Mouse (Mus musculus) heart, embryonic 13.5 days (tissue): ENCODE results near the gene Ttc28. TPM values are rescaled to one million over a fixed set of nuclear protein-coding genes. Genes with fewer than 3 reads are reported as not detected.
"Not testable (repeated sequence)": the region's sequence is repeated elsewhere in the genome, so short reads cannot be mapped to it uniquely, and the experiment has no call there.

Experiments used
- ATAC-seq: fragments of 200-750 bp; cut with Nextera tagmentation; 2 replicates; pipeline ENCODE4 v1.8.0; 2017; ENCODE audit warnings: moderate TSS enrichment; ENCODE audit not compliant: insufficient number of reproducible peaks, low FRiP score, low TSS enrichment; ENCODE audit errors: extremely low read depth
- H3K27ac ChIP-seq: fragments of 300-500 bp; sonication (generic); replicated peaks from 2 replicates; pipeline ENCODE4 v1.5.1; 2015; ENCODE audit warnings: moderate library complexity, mild to moderate bottlenecking, inconsistent platforms
- H3K27me3 ChIP-seq: fragments of 300-500 bp; sonication (generic); replicated peaks from 2 replicates; pipeline ENCODE4 v1.6.1; 2015; ENCODE audit warnings: mild to moderate bottlenecking, inconsistent platforms
- H3K36me3 ChIP-seq: fragments of 300-500 bp; sonication (generic); 2 replicates; pipeline ENCODE4 v1.6.1; 2015; ENCODE audit warnings: mild to moderate bottlenecking, inconsistent platforms
- H3K4me1 ChIP-seq: fragments of 300-500 bp; sonication (generic); 2 replicates; pipeline ENCODE4 v1.6.1; 2015; ENCODE audit warnings: inconsistent platforms
- H3K4me2 ChIP-seq: fragments of 300-500 bp; sonication (generic); 2 replicates; pipeline ENCODE4 v1.6.1; 2015; ENCODE audit warnings: inconsistent platforms, mild to moderate bottlenecking, moderate library complexity
- H3K4me3 ChIP-seq: fragments of 300-500 bp; sonication (generic); 2 replicates; pipeline ENCODE4 v1.5.1; 2015; ENCODE audit warnings: moderate library complexity, mild to moderate bottlenecking, inconsistent platforms
- H3K9ac ChIP-seq: fragments of 300-500 bp; sonication (generic); 2 replicates; pipeline ENCODE4 v1.6.1; 2015; ENCODE audit warnings: inconsistent platforms, mild to moderate bottlenecking, moderate library complexity
- H3K9me3 ChIP-seq: fragments of 300-500 bp; sonication (generic); 2 replicates; pipeline ENCODE4 v1.6.1; 2016; ENCODE audit warnings: inconsistent platforms
- WGBS: fragments of 180-500 bp; shearing (Covaris S2); methylation state at CpG from one replicate; pipeline ENCODE4 v1.1.7; 2015; ENCODE audit warnings: mixed read lengths; 5-methylcytosine and 5-hydroxymethylcytosine counted together
- polyA plus RNA-seq: library from polyadenylated mRNA; unstranded; fragments of >200 nt; fragmentation: Nextera tagmentation; extraction: Ambion mirVana; gene quantifications from 2 replicates; pipeline ENCODE4 v1.2.1, GENCODE M21; 2015

Ttc28 gene
- polyA plus RNA-seq, result 5.7 and 7.6 TPM in 2 replicates

GRCm38 (mm10) chr5:110879584-110880374 lies at the start of gene Ttc28:
TSS of gene Ttc28 (plus strand) at chr5:110879803.
- peak; percentile 75 for ATAC-seq
- under 1% methylated on average over 96 of the region's 101 CpGs for WGBS
- H3K9ac ChIP-seq, result peak within 1 kb of the TSS; percentile 95
- H3K36me3 ChIP-seq, result peaks cover 14% of the 10 kb centered on the region
- peaks cover 16% of the 10 kb centered on the region for H3K4me1 ChIP-seq
- no peaks in the 10 kb centered on the region for H3K27me3 ChIP-seq
- H3K27ac ChIP-seq, result peak within 1 kb of the TSS; percentile 62
- no peaks in the 10 kb centered on the region for H3K9me3 ChIP-seq
- H3K4me2 ChIP-seq, result peak within 1 kb of the TSS; percentile 83
- peak within 1 kb of the TSS; percentile 82 for H3K4me3 ChIP-seq

- WGBS, result 85% methylated on average over 5 of the region's 5 CpGs
- Histone ChIP-seq H3K9me3 (no peaks in the 10 kb centered on the region), H3K9ac (no peak overlapping the region), H3K4me2 (no peak overlapping the region), H3K27ac (no peak overlapping the region), H3K36me3 (peaks cover 36% of the 10 kb centered on the region), H3K4me1 (peaks cover 10% of the 10 kb centered on the region), H3K27me3 (no peaks in the 10 kb centered on the region), H3K4me3 (no peak overlapping the region)
- ATAC-seq, result no peak
Observed at GRCm38 (mm10) chr5:110831036-110831720, 48.4 kb upstream of the Ttc28 start.

GRCm38 (mm10) chr5:110835959-110836358 lies 43.6 kb upstream of the Ttc28 start:
- H3K27me3 ChIP-seq, result no peaks in the 10 kb centered on the region
- peak overlapping the region; percentile 60 for H3K4me2 ChIP-seq
- H3K27ac ChIP-seq, result peak overlapping the region; percentile 57
- 0 out of 2 replicates have a peak, but pooled peaks have one; percentile 5 for ATAC-seq
- peak overlapping the region; percentile 35 for H3K4me3 ChIP-seq
- peaks cover 21% of the 10 kb centered on the region for H3K36me3 ChIP-seq
- WGBS, result 3% methylated on average over 3 of the region's 3 CpGs
- H3K4me1 ChIP-seq, result peaks cover 32% of the 10 kb centered on the region
- H3K9me3 ChIP-seq, result no peaks in the 10 kb centered on the region
- H3K9ac ChIP-seq, result peak overlapping the region; percentile 62; the same call in 1 of the 2 replicates

GRCm38 (mm10) chr5:110838016-110838415 lies 41.6 kb upstream of the Ttc28 start:
- WGBS, result 76% methylated on average over 5 of the region's 5 CpGs
- ATAC-seq, H3K27me3 ChIP-seq, H3K9me3 ChIP-seq: not testable (repeated sequence)
- Histone ChIP-seq H3K36me3 (peaks cover 26% of the 10 kb centered on the region), H3K4me2 (peak overlapping the region; percentile 84), H3K27ac (peak overlapping the region; percentile 92; the same call in 1 of the 2 replicates), H3K9ac (0 out of 2 replicates have a peak overlapping the region, but pooled peaks have one; percentile 33), H3K4me3 (peak overlapping the region; percentile 87), H3K4me1 (peaks cover 37% of the 10 kb centered on the region)

- no peaks in the 10 kb centered on the region for H3K27me3 ChIP-seq
- H3K4me3 ChIP-seq, result peak overlapping the region; percentile 87
- H3K4me2 ChIP-seq, result peak overlapping the region; percentile 84
- H3K9me3 ChIP-seq, result no peaks in the 10 kb centered on the region
- H3K9ac ChIP-seq, result peak overlapping the region; percentile 91
- WGBS, result 4% methylated on average over 28 of the region's 28 CpGs
- H3K4me1 ChIP-seq, result peaks cover 37% of the 10 kb centered on the region
- peaks cover 30% of the 10 kb centered on the region for H3K36me3 ChIP-seq
- H3K27ac ChIP-seq, result peak overlapping the region; percentile 92
- peak; percentile 44; the same call in 1 of the 2 replicates for ATAC-seq
Observed at GRCm38 (mm10) chr5:110839038-110839677, 40.4 kb upstream of the Ttc28 start.

GRCm38 (mm10) chr5:110839678-110840365 lies 39.8 kb upstream of the Ttc28 start, which contains the start of the genes Hscb and Chek2:
TSS of gene Hscb (minus strand) at chr5:110839777.
TSS of gene Chek2 (plus strand) at chr5:110839979.
- Histone ChIP-seq H3K4me1 (peaks cover 37% of the 10 kb centered on the region), H3K4me2 (peak within 1 kb of the TSS; percentile 84), H3K9me3 (no peaks in the 10 kb centered on the region), H3K9ac (peak within 1 kb of the TSS; percentile 91), H3K27me3 (no peaks in the 10 kb centered on the region), H3K36me3 (peaks cover 37% of the 10 kb centered on the region), H3K4me3 (peak within 1 kb of the TSS; percentile 87), H3K27ac (peak within 1 kb of the TSS; percentile 92)
- ATAC-seq, result peak; percentile 95
- 1% methylated on average over 41 of the region's 41 CpGs for WGBS

GRCm38 (mm10) chr5:110840465-110840864 lies 39.1 kb upstream of the Ttc28 start:
- peaks cover 34% of the 10 kb centered on the region for H3K4me1 ChIP-seq
- H3K4me2 ChIP-seq, result peak overlapping the region; percentile 75
- H3K9ac ChIP-seq, result peak overlapping the region; percentile 83
- H3K27me3 ChIP-seq, result no peaks in the 10 kb centered on the region
- H3K27ac ChIP-seq, result peak overlapping the region; percentile 77
- peaks cover 43% of the 10 kb centered on the region for H3K36me3 ChIP-seq
- 6% methylated on average over 4 of the region's 4 CpGs for WGBS
- H3K4me3 ChIP-seq, result peak overlapping the region; percentile 87
- ATAC-seq, result no peak
- H3K9me3 ChIP-seq, result no peaks in the 10 kb centered on the region

GRCm38 (mm10) chr5:110841046-110841862 lies 38.3 kb upstream of the Ttc28 start:
- Histone ChIP-seq H3K36me3 (peaks cover 51% of the 10 kb centered on the region), H3K4me2 (peak overlapping the region; percentile 75), H3K9me3 (no peaks in the 10 kb centered on the region), H3K27me3 (no peaks in the 10 kb centered on the region), H3K4me1 (peaks cover 26% of the 10 kb centered on the region), H3K9ac (no peak overlapping the region), H3K4me3 (peak overlapping the region; percentile 87), H3K27ac (no peak overlapping the region)
- no peak for ATAC-seq
- 87% methylated on average over 14 of the region's 14 CpGs for WGBS

GRCm38 (mm10) chr5:110852990-110853389 lies 26.6 kb upstream of the Ttc28 start:
- peaks cover 16% of the 10 kb centered on the region for H3K4me1 ChIP-seq

GRCm38 (mm10) chr5:110857091-110857490 lies 22.5 kb upstream of the Ttc28 start:
- H3K4me1 ChIP-seq, result peaks cover 29% of the 10 kb centered on the region
- H3K9me3 ChIP-seq, result no peaks in the 10 kb centered on the region
- H3K27ac ChIP-seq, result peak overlapping the region; percentile 57
- ATAC-seq, result no peak
- 26% methylated on average over 5 of the region's 5 CpGs for WGBS
- H3K27me3 ChIP-seq, result no peaks in the 10 kb centered on the region
- no peak overlapping the region for H3K4me3 ChIP-seq
- no peak overlapping the region for H3K9ac ChIP-seq
- peak overlapping the region; percentile 27; the same call in 1 of the 2 replicates for H3K4me2 ChIP-seq
- H3K36me3 ChIP-seq, result peaks cover 41% of the 10 kb centered on the region

More at GRCm38 (mm10) chr5:110852990-110853389, 26.6 kb upstream of the Ttc28 start:
- peaks cover 50% of the 10 kb centered on the region for H3K36me3 ChIP-seq
- H3K27me3 ChIP-seq, result no peaks in the 10 kb centered on the region
- 77% methylated on average over 1 of the region's 1 CpGs for WGBS
- ATAC-seq, result no peak
- no peak overlapping the region for H3K27ac ChIP-seq
- H3K9ac ChIP-seq, result no peak overlapping the region
- H3K9me3 ChIP-seq, result no peaks in the 10 kb centered on the region
- H3K4me2 ChIP-seq, result no peak overlapping the region
- no peak overlapping the region for H3K4me3 ChIP-seq
